Mouse (Mus musculus): ENCODE data around the gene Setdb2.

Gene Setdb2

GRCm38 (mm10) chr14:59440558-59441471 is at the start of gene Setdb2, which contains the start of gene Cab39l:
Setdb2 (minus strand) TSS chr14:59440884.
Cab39l (plus strand) TSS chr14:59440972.
- TF ChIP-seq GATA4 (IDR thresholded peaks at IDR 0.05; ENCODE audit: insufficient replicate concordance, low read length): no peak

DNA sequence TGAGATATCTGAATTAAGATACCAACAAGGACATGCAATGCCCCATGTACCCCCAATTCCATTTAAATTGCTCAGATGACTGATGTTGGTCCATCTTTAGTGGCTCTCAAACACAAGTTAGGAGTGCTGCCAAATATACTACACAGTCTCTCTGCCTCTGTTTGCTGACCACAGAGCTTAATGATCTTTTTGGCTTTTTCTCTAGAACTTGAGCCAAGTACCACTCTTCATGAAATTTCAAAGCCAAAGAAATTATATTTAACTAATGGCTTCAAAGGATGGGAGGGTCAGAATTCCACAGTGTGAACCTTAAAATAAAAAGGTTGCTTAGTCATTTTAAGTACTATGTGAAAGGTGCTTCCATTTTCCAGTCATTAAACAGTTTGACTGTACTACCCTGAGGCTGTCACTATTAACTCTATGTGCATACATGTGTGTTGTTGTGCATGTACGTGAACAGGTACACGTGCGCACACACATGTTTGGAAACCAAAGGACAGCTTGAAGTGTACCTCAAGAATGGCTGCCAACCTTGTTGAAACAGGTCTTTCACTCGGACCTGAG is 44.6 kb upstream of the Setdb2 start:
- TF ChIP-seq GATA4 (IDR thresholded peaks at IDR 0.05; ENCODE audit: insufficient replicate concordance, low read length): no peak

DNA sequence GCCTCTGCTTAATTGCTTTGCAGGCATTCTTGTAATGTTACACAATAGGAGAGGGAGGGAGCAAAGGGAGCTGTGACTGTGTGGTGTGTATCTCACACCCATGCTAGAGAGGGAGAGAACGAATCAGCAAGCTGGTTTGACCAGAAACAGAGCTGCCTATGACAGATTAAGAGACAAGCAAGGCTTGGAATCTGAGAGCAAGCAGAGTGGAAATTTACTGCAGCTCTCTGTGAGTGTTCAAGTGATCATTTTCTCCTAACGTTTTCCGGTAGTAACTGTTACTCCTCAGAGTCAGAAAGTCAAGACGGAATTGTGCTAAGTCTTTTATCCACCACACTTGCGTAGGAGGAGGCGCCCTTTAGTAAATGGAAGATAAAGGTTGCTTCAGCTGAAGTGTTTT is 38.0 kb upstream of the Setdb2 start:
- TF ChIP-seq GATA4 (IDR thresholded peaks at IDR 0.05; ENCODE audit: insufficient replicate concordance, low read length): no peak

DNA sequence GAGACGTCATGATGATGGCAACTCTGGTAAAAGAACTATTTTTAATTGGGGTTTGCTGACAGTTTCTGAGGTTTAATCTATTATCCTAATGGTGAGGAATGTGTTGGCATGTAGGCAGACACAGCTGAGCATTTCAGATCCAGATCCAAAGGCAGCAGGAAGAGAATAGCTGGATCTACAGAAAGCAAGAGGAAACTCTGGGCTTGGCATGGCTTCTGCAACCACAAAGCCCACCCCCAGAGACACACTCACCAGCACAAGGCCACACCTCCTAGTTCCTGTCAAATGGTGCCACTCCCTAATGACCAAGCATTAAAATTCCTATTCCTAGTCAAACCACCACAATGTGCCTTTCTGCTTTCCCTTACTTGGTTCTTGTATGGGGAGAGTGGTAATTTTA is 30.1 kb upstream of the Setdb2 start:
- no peak for TF ChIP-seq GATA4 (IDR thresholded peaks at IDR 0.05; ENCODE audit: insufficient replicate concordance, low read length)

- no peak for TF ChIP-seq GATA4 (IDR thresholded peaks at IDR 0.05; ENCODE audit: insufficient replicate concordance, low read length)
Observed at GRCm38 (mm10) chr14:59467798-59468197, 27.1 kb upstream of the Setdb2 start.

- no peak for TF ChIP-seq GATA4 (IDR thresholded peaks at IDR 0.05; ENCODE audit: insufficient replicate concordance, low read length)
Observed at GRCm38 (mm10) chr14:59466503-59466902, 25.8 kb upstream of the Setdb2 start.

DNA sequence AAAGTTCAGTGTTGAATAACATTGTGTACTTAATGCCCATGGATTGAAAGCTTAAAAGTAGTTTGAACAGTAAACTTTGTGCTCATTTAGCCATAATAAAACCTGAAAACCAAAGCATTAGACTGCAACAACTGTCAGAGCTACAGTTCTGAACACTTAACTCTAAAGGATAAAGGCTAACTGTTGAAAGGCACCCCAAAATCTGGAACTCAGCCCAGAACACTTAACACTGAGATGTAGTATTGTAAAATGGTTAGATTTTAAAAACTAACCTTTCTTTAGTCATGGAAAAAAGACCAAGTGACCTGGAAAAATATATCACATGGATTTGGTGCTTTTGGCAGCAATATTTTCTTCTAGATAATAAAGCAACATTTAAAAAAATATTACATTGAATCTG is 7.3 kb upstream of the Setdb2 start:
- TF ChIP-seq GATA4 (IDR thresholded peaks at IDR 0.05; ENCODE audit: insufficient replicate concordance, low read length): no peak

- no peak for TF ChIP-seq GATA4 (IDR thresholded peaks at IDR 0.05; ENCODE audit: insufficient replicate concordance, low read length)
Observed at GRCm38 (mm10) chr14:59445421-59445820, 4.7 kb upstream of the Setdb2 start.

DNA sequence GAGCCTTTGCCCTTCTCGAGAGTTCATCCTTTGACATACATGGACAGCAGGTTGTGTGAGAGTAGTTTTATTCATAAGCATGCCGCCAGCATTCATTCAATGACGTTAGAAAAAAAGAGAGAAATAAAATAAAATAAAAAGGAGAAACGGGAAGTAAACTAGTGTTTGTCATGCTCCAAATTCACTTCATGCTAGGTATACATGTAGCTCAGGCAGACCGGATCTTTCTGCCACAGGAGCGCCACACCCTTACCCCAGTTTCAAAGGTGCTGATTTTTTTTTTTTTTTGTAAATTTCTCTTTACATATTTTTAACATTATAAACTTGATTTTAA is 755 bp upstream of the Setdb2 start:
- no peak for TF ChIP-seq GATA4 (IDR thresholded peaks at IDR 0.05; ENCODE audit: insufficient replicate concordance, low read length)

- TF ChIP-seq GATA4 (IDR thresholded peaks at IDR 0.05; ENCODE audit: insufficient replicate concordance, low read length): no peak
Observed at GRCm38 (mm10) chr14:59440039-59440438, 645 bp downstream of the Setdb2 start.

DNA sequence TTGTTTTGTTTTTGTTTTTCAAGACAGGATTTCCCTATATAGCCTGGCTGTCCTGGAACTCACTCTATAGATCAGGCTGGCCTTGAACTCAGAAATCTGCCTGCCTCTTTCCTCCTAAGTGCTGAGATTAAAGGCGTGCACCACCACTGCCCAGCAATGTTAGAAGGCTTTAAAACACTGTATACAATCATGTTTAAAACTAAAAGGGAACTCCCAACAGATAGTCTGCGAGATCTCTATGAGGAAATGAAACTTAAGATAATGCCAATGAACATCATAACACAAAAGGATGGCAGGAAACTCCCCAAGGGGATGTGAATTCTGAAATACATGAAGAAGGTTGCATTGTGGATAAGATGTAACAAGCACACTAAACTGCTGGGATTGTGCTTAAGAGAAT is 2.2 kb downstream of the Setdb2 start:
- no peak for TF ChIP-seq GATA4 (IDR thresholded peaks at IDR 0.05; ENCODE audit: insufficient replicate concordance, low read length)

DNA sequence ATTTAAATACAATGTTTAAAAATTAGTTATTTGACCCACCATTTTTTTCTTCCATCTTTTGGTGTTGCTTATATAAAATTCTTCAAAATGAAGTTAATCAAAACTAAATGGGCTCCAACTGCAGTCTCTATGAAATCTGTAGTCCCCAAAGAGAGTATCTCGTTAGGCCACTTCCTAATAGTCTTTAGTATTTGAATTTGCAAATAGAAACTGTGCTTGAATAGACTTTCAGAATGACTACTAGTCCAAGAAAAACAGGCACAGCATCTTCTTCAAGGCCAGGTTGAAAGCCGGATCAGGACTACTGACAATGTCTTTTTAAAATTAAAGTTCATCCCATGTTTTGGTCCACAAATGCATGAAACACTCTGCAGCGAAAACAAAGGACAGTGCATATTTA is 3.3 kb downstream of the Setdb2 start:
- TF ChIP-seq GATA4 (IDR thresholded peaks at IDR 0.05; ENCODE audit: insufficient replicate concordance, low read length): no peak

GRCm38 (mm10) chr14:59435206-59435605 is 5.5 kb downstream of the Setdb2 start:
- no peak for TF ChIP-seq GATA4 (IDR thresholded peaks at IDR 0.05; ENCODE audit: insufficient replicate concordance, low read length)

DNA sequence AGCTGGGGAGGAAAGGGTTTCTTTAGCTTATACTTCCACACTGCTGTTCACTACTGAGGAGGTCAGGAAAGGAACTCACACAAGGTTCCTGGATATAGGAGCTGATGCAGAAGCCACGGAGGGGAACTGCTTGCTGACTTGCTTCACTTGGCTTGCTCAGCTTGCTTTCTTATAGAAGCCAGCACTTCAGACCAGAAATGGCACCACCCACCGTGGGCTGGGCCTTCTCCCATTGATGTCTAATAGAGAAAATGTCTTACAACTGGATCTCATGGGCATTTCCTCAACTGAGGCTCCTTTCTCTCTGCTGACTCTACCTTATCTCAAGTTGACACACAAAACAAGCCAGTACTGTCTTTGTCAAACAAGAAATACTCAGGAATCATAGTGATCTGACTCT is 6.8 kb downstream of the Setdb2 start:
- TF ChIP-seq GATA4 (IDR thresholded peaks at IDR 0.05; ENCODE audit: insufficient replicate concordance, low read length): no peak

- TF ChIP-seq GATA4 (IDR thresholded peaks at IDR 0.05; ENCODE audit: insufficient replicate concordance, low read length): no peak
Observed at GRCm38 (mm10) chr14:59430556-59430955, 10.1 kb downstream of the Setdb2 start.

- no peak for TF ChIP-seq GATA4 (IDR thresholded peaks at IDR 0.05; ENCODE audit: insufficient replicate concordance, low read length)
Observed at GRCm38 (mm10) chr14:59422912-59423663, 17.6 kb downstream of the Setdb2 start.
